Mouse (Mus musculus) embryonic facial prominence, embryonic 12.5 days (tissue): ENCODE data around the gene Mical2. TPM values are rescaled to one million over a fixed set of nuclear protein-coding genes. Genes with fewer than 3 reads are reported as not detected.

ENCODE experiments used
- ATAC-seq: fragments of 200-750 bp; cut with Nextera tagmentation; 2 replicates; pipeline ENCODE4 v1.8.0; 2017; ENCODE audit not compliant: insufficient number of reproducible peaks, insufficient read depth, low FRiP score, low TSS enrichment
- H3K27ac ChIP-seq: fragments of 300-500 bp; sonication (generic); 2 replicates; pipeline ENCODE4 v1.5.1; 2016; ENCODE audit warnings: mild to moderate bottlenecking
- H3K27me3 ChIP-seq: fragments of 300-500 bp; sonication (generic); 2 replicates; pipeline ENCODE4 v1.6.1; 2016; ENCODE audit warnings: mild to moderate bottlenecking, moderate library complexity
- H3K36me3 ChIP-seq: fragments of 300-500 bp; sonication (generic); 2 replicates; pipeline ENCODE4 v1.6.1; 2016; ENCODE audit warnings: mild to moderate bottlenecking
- H3K4me1 ChIP-seq: fragments of 300-500 bp; sonication (generic); 2 replicates; pipeline ENCODE4 v1.6.1; 2016
- H3K4me2 ChIP-seq: fragments of 300-500 bp; sonication (generic); replicated peaks from 2 replicates; pipeline ENCODE4 v1.6.1; 2016; ENCODE audit warnings: mild to moderate bottlenecking, moderate library complexity
- H3K4me3 ChIP-seq: fragments of 300-500 bp; sonication (generic); 2 replicates; pipeline ENCODE4 v1.5.1; 2016; ENCODE audit warnings: mild to moderate bottlenecking
- H3K9ac ChIP-seq: fragments of 300-500 bp; sonication (generic); 2 replicates; pipeline ENCODE4 v1.6.1; 2016; ENCODE audit warnings: mild to moderate bottlenecking, moderate library complexity
- H3K9me3 ChIP-seq: fragments of 300-500 bp; sonication (generic); 2 replicates; pipeline ENCODE4 v1.6.1; 2016; ENCODE audit warnings: mild to moderate bottlenecking, moderate library complexity
- WGBS: fragments of 180-500 bp; shearing (Covaris S2); methylation state at CpG from one replicate; pipeline ENCODE4 v1.1.7; 2016; 5-methylcytosine and 5-hydroxymethylcytosine counted together
- polyA plus RNA-seq: library from polyadenylated mRNA; unstranded; fragments of >200 nt; fragmentation: Nextera tagmentation; extraction: Ambion mirVana; gene quantifications from 2 replicates; pipeline ENCODE4 v1.2.1, GENCODE M21; 2016

Gene Mical2
- polyA plus RNA-seq, 1 experiment from 2014 or later = 3.3 TPM

DNA sequence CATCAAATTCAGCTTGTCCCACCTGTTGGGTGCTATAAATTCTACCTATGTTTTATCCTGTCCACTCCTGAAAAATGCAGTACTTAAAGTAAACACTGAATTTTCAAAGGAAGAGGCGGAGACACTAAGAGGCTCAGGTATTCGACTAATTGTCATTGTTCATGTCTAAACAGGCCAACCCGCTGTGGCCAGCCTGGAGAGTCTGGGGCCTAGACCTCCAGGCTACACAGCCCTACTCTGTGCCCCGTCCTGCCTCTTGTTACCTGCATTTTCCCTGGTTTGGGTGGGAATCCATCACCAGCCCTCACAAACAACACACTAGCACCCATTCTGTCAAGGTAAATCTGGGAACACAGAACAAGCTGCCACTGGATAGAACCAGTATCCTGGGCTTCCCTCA, 191.9 kb downstream of the Mical2 start:
- Histone ChIP-seq H3K4me3 (no peak overlapping the region), H3K36me3 (no peaks in the 10 kb centered on the region), H3K9me3 (no peaks in the 10 kb centered on the region), H3K4me2 (no peak overlapping the region), H3K27ac (0 out of 2 replicates have a peak overlapping the region, but pooled peaks have one; percentile 77), H3K9ac (no peak overlapping the region), H3K4me1 (peaks cover 24% of the 10 kb centered on the region), H3K27me3 (no peaks in the 10 kb centered on the region; the same call in 1 of the 2 replicates)
- WGBS = 65% methylated on average over 4 of the region's 4 CpGs
- no peak for ATAC-seq

- Histone ChIP-seq H3K9me3 (no peaks in the 10 kb centered on the region), H3K27me3 (no peaks in the 10 kb centered on the region), H3K4me1 (peaks cover 13% of the 10 kb centered on the region), H3K4me2 (no peak overlapping the region), H3K9ac (no peak overlapping the region), H3K4me3 (no peak overlapping the region), H3K27ac (no peak overlapping the region), H3K36me3 (no peaks in the 10 kb centered on the region)
- 80% methylated on average over 4 of the region's 4 CpGs for WGBS
- no peak for ATAC-seq
These were observed 197.8 kb downstream of the Mical2 start for GRCm38 (mm10) chr7:112423438-112423837.

DNA sequence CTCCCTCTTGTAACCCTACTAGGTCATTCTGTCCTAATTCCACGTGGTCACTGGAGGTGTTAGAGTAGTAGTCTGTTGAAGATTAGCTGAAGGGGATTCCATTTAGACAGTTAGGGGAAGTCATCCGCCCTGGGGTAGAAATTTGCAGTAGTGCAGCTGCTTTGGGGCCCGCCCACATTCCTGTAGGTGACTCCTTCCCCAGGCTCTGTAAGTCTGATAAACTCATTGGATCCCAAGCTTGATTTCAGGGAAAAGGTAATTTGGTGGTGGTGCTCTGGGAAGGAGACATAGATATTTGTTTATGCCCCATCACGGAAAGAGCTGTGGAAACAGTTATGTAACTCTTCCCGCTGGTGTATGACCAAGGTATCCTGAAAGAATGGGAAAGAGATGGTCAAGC, 201.2 kb downstream of the Mical2 start:
- no peak overlapping the region for H3K4me3 ChIP-seq
- no peaks in the 10 kb centered on the region for H3K27me3 ChIP-seq
- H3K27ac ChIP-seq = peak overlapping the region; percentile 98; the same call in 1 of the 2 replicates
- 48% methylated on average over 5 of the region's 5 CpGs for WGBS
- H3K36me3 ChIP-seq = no peaks in the 10 kb centered on the region
- ATAC-seq = no peak
- H3K4me2 ChIP-seq = peak overlapping the region; percentile 75
- peaks cover 13% of the 10 kb centered on the region for H3K4me1 ChIP-seq
- no peaks in the 10 kb centered on the region for H3K9me3 ChIP-seq
- H3K9ac ChIP-seq = 0 out of 2 replicates have a peak overlapping the region, but pooled peaks have one; percentile 89

- peak; percentile 83 for ATAC-seq
- peak within 1 kb of the TSS; percentile 75 for H3K4me3 ChIP-seq
- H3K4me1 ChIP-seq = peaks cover 13% of the 10 kb centered on the region
- no peaks in the 10 kb centered on the region for H3K36me3 ChIP-seq
- peak within 1 kb of the TSS; percentile 98 for H3K27ac ChIP-seq
- H3K9me3 ChIP-seq = no peaks in the 10 kb centered on the region
- under 1% methylated on average over 49 of the region's 49 CpGs for WGBS
- H3K9ac ChIP-seq = peak within 1 kb of the TSS; percentile 89
- H3K27me3 ChIP-seq = no peaks in the 10 kb centered on the region
- peak within 1 kb of the TSS; percentile 75 for H3K4me2 ChIP-seq
These were observed 201.9 kb downstream of the Mical2 start, which contains the start of gene Parva for GRCm38 (mm10) chr7:112427357-112428157. TSS of gene Parva (plus strand) at chr7:112427505.

- no peaks in the 10 kb centered on the region for H3K27me3 ChIP-seq
- H3K4me1 ChIP-seq = peaks cover 13% of the 10 kb centered on the region
- H3K27ac ChIP-seq = peak overlapping the region; percentile 98
- ATAC-seq = peak; percentile 84
- under 1% methylated on average over 22 of the region's 22 CpGs for WGBS
- H3K9ac ChIP-seq = peak overlapping the region; percentile 89
- peak overlapping the region; percentile 75 for H3K4me2 ChIP-seq
- no peaks in the 10 kb centered on the region for H3K9me3 ChIP-seq
- peak overlapping the region; percentile 75 for H3K4me3 ChIP-seq
- H3K36me3 ChIP-seq = no peaks in the 10 kb centered on the region
These were observed 202.5 kb downstream of the Mical2 start for GRCm38 (mm10) chr7:112428158-112428535.

GRCm38 (mm10) chr7:112439846-112440245, 214.2 kb downstream of the Mical2 start:
- H3K27ac ChIP-seq = no peak overlapping the region
- WGBS = 82% methylated on average over 3 of the region's 3 CpGs
- H3K9ac ChIP-seq = no peak overlapping the region
- peaks cover 39% of the 10 kb centered on the region for H3K4me1 ChIP-seq
- H3K4me3 ChIP-seq = no peak overlapping the region
- no peak for ATAC-seq
- H3K27me3 ChIP-seq = no peaks in the 10 kb centered on the region
- peaks cover 5% of the 10 kb centered on the region for H3K36me3 ChIP-seq
- peaks cover 7% of the 10 kb centered on the region for H3K9me3 ChIP-seq
- H3K4me2 ChIP-seq = no peak overlapping the region

GRCm38 (mm10) chr7:112444152-112444984, 218.7 kb downstream of the Mical2 start:
- peaks cover 42% of the 10 kb centered on the region for H3K4me1 ChIP-seq
- no peak overlapping the region for H3K4me3 ChIP-seq
- H3K9ac ChIP-seq = no peak overlapping the region
- no peaks in the 10 kb centered on the region for H3K27me3 ChIP-seq
- H3K9me3 ChIP-seq = peaks cover 5% of the 10 kb centered on the region; the same call in 1 of the 2 replicates
- WGBS = 40% methylated on average over 12 of the region's 12 CpGs
- peak; percentile 61; the same call in 1 of the 2 replicates for ATAC-seq
- H3K4me2 ChIP-seq = no peak overlapping the region; the same call in 1 of the 2 replicates
- no peaks in the 10 kb centered on the region for H3K36me3 ChIP-seq
- 0 out of 2 replicates have a peak overlapping the region, but pooled peaks have one; percentile 19 for H3K27ac ChIP-seq

DNA sequence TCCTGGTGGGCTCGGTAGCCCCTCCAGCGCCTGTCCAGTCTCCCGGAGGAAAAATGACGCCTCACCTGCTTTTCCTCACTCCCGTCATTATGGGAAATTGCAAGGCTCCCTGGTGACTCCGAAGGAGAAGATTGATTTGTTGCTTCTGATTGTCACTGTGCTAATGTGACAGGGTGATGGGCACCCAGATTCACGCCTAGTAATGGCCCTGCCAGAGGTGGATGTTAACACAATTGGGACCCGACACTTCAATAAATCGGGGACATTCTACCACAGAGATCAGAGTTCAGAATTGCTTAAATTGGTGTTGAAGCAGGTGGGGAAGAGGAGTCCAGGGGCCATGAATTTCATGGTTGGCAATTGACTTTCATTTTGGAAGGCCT, 219.3 kb downstream of the Mical2 start:
- ATAC-seq = no peak
- WGBS = 45% methylated on average over 9 of the region's 9 CpGs
- no peaks in the 10 kb centered on the region for H3K27me3 ChIP-seq
- H3K4me2 ChIP-seq = no peak overlapping the region
- H3K36me3 ChIP-seq = no peaks in the 10 kb centered on the region
- H3K27ac ChIP-seq = 0 out of 2 replicates have a peak overlapping the region, but pooled peaks have one; percentile 19
- H3K4me3 ChIP-seq = no peak overlapping the region
- H3K9ac ChIP-seq = no peak overlapping the region
- H3K4me1 ChIP-seq = peaks cover 42% of the 10 kb centered on the region
- H3K9me3 ChIP-seq = peaks cover 5% of the 10 kb centered on the region; the same call in 1 of the 2 replicates

DNA sequence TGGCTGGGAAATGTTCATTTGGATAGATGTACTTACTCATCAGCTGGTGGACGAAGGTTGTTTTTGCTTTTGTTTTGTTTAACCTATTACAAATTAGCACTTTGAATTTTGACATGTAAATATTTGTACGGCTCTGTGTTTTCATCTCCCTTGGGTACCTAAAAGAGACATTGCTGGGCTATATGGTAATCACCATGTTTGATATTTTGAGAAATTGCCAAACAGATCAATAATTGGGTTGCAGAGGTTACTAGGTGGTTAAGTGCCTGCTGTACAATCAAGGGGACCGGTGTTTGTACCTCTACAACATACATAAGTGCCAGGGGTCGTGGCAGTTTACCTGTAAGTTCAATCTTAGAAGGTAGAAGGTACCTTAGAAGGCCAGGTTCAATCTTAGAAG, 220.8 kb downstream of the Mical2 start:
- Histone ChIP-seq H3K4me2 (no peak overlapping the region), H3K9me3 (peaks cover 5% of the 10 kb centered on the region; the same call in 1 of the 2 replicates), H3K4me1 (peaks cover 31% of the 10 kb centered on the region), H3K4me3 (no peak overlapping the region), H3K9ac (no peak overlapping the region), H3K36me3 (no peaks in the 10 kb centered on the region), H3K27ac (no peak overlapping the region), H3K27me3 (no peaks in the 10 kb centered on the region)
- no peak for ATAC-seq
- WGBS = 87% methylated on average over 4 of the region's 4 CpGs

DNA sequence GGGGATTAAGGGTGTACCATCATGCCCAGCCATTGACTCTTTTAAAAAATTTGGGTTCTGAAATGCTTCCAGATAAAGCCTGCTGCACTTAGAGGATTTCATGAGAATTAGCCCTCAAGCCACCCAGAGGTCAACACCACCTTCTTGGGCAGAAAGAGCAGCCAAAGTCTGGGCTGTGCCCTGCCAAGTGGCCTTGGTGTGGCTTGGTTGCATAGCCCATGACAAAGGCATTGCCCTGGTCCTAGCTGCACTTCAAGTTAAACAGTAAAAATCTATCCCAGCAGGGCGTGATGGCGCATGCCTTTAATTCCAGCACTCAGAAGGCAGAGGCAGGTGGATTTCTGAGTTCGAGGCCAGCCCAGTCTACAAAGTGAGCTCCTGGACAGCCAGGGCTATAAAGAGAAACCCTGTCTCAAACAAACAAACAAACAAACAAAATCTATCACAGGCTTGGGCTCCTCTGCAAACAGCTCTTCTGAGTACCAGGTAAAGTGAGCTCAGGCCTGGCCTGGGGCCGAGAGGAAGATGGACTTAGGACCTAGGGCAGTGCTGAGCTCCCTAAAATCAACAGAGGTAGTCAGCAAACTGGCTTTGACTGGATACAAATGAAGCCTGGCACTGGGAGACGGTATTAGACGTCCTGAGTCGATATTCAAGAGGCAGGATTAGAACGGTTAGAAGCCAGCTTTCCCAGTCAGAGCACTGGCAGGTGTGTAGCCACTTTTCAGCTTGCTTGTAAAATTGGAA, 224.5 kb downstream of the Mical2 start:
- Histone ChIP-seq H3K4me1 (peaks cover 18% of the 10 kb centered on the region), H3K27me3 (no peaks in the 10 kb centered on the region), H3K4me2 (no peak overlapping the region), H3K27ac (no peak overlapping the region), H3K36me3 (no peaks in the 10 kb centered on the region), H3K9me3 (peaks cover 5% of the 10 kb centered on the region; the same call in 1 of the 2 replicates), H3K4me3 (no peak overlapping the region), H3K9ac (no peak overlapping the region)
- 89% methylated on average over 8 of the region's 8 CpGs for WGBS
- ATAC-seq = no peak

DNA sequence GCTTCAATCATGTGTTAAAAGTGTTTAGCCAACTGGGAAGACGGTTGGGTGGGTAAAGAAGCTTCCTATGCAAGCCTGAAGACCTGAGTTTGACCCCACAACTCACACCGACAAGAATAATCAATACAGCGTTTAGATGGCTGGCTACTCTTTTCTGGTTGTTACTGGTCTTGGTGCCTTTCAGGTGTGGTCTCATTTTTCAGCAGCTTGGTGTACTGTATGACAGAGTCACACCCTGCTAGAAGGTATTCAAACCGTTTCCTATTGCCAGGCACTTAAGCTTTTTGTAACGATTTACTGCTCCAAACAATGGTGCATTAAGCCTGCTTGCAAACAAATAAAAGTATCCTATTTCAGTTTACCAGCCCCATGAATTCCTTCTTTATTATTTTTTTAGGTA, 226.8 kb downstream of the Mical2 start:
- Histone ChIP-seq H3K36me3 (no peaks in the 10 kb centered on the region), H3K27ac (no peak overlapping the region), H3K4me1 (peaks cover 21% of the 10 kb centered on the region), H3K9ac (no peak overlapping the region), H3K9me3 (no peaks in the 10 kb centered on the region), H3K4me3 (no peak overlapping the region), H3K4me2 (no peak overlapping the region), H3K27me3 (no peaks in the 10 kb centered on the region)
- no peak for ATAC-seq
- 58% methylated on average over 5 of the region's 5 CpGs for WGBS
